Mouse (Mus musculus) liver, postnatal 0 days (tissue): ENCODE data around the gene Pamr1.

Experiments used
- CTCF ChIP-seq: sonication (generic); IDR thresholded peaks from 2 replicates; pipeline ENCODE4 v1.5.1; 2016; ENCODE audit warnings: antibody characterized with exemption, low read depth
- EP300 ChIP-seq: IDR thresholded peaks from 2 replicates; pipeline ENCODE4 v1.6.1; 2016; ENCODE audit warnings: antibody characterized with exemption, low read depth, mild to moderate bottlenecking

- TF ChIP-seq CTCF (no peak), EP300 (no peak)
These were observed 29.4 kb downstream of the Pamr1 start for GRCm38 (mm10) chr2:102579248-102579647.
